ENCODE assay signal across 8 mouse cellular contexts in genomic region chr7:98308607-98309218, GRCm38 (mm10). TPM values are rescaled to one million over a fixed set of nuclear protein-coding genes. Genes with fewer than 3 reads are reported as not detected.
A peak's percentile ranks its signal among the peaks of the same experiment; 100 is the strongest.
DNase-seq lines count a peak whose midpoint lies in the region; ATAC-seq lines count a peak whose summit lies in the region.

No protein-coding gene starts in this region.

- 0 out of 2 replicates have a peak, but pooled peaks cover 3% of the 10 kb centered on the region for H3K27me3 ChIP-seq in kidney, embryonic 15.5 days
- no peaks in the 10 kb centered on the region for H3K27me3 ChIP-seq in forebrain, embryonic 14.5 days (replicated peaks; ENCODE audit: control insufficient read depth, insufficient read depth, low read length)
- no peaks in the 10 kb centered on the region for H3K27me3 ChIP-seq in limb, embryonic 15.5 days

- H3K36me3 ChIP-seq in kidney, embryonic 15.5 days, result no peaks in the 10 kb centered on the region
- no peaks in the 10 kb centered on the region for H3K36me3 ChIP-seq in forebrain, embryonic 14.5 days (ENCODE audit: control insufficient read depth, insufficient read depth, low read length)
- no peaks in the 10 kb centered on the region for H3K36me3 ChIP-seq in limb, embryonic 15.5 days

- intact Hi-C loops in left cerebral cortex, postnatal 10 days (cut with DNase I), result no loop called here

- H3K4me1 ChIP-seq in kidney, embryonic 15.5 days, result peaks cover 13% of the 10 kb centered on the region
- H3K4me1 ChIP-seq in forebrain, embryonic 14.5 days (ENCODE audit: control insufficient read depth, insufficient read depth, low read length), result peaks cover 5% of the 10 kb centered on the region; the same call in 1 of the 2 replicates
- peaks cover 10% of the 10 kb centered on the region; the same call in 1 of the 2 replicates for H3K4me1 ChIP-seq in limb, embryonic 15.5 days

- peak overlapping the region; percentile 77 for H3K27ac ChIP-seq in kidney, embryonic 15.5 days
- no peak overlapping the region for H3K27ac ChIP-seq in forebrain, embryonic 14.5 days (ENCODE audit: low read depth, low read length)
- peak overlapping the region; percentile 82 for H3K27ac ChIP-seq in limb, embryonic 15.5 days

- peak overlapping the region; percentile 73 for H3K4me2 ChIP-seq in kidney, embryonic 15.5 days
- H3K4me2 ChIP-seq in forebrain, embryonic 14.5 days (ENCODE audit: low read length), result peak overlapping the region; percentile 87
- H3K4me2 ChIP-seq in limb, embryonic 15.5 days, result peak overlapping the region; percentile 85

- H3K9ac ChIP-seq in kidney, embryonic 15.5 days, result peak overlapping the region; percentile 80
- H3K9ac ChIP-seq in forebrain, embryonic 14.5 days (ENCODE audit: low read length), result peak overlapping the region; percentile 77
- peak overlapping the region; percentile 80 for H3K9ac ChIP-seq in limb, embryonic 15.5 days

- peak; percentile 82 for ATAC-seq in kidney, embryonic 15.5 days (replicated peaks; ENCODE audit: low FRiP score)
- ATAC-seq in forebrain, embryonic 14.5 days, result peak; percentile 62
- no peak for ATAC-seq in limb, embryonic 15.5 days (ENCODE audit: insufficient number of reproducible peaks, low FRiP score, low TSS enrichment, low read depth)

- under 1% methylated on average over 27 of the region's 33 CpGs for WGBS in kidney, embryonic 15.5 days
- WGBS in forebrain, embryonic 14.5 days, result 1% methylated on average over 31 of the region's 33 CpGs
- under 1% methylated on average over 33 of the region's 33 CpGs for WGBS in limb, embryonic 15.5 days

- H3K9me3 ChIP-seq in kidney, embryonic 15.5 days (replicated peaks), result no peaks in the 10 kb centered on the region
- H3K9me3 ChIP-seq in forebrain, embryonic 14.5 days (replicated peaks; ENCODE audit: control insufficient read depth, low read length), result no peaks in the 10 kb centered on the region
- no peaks in the 10 kb centered on the region for H3K9me3 ChIP-seq in limb, embryonic 15.5 days

- no peak for DNase-seq in kidney, postnatal 10 days
- peak; percentile 33 for DNase-seq in NIH3T3 (ENCODE audit: low read depth)
- no peak for DNase-seq in forebrain, embryonic 14.5 days (ENCODE audit: low spot score)
- peak; percentile 8 for DNase-seq in right cerebral cortex, postnatal 4 days
- DNase-seq in left cerebral cortex, postnatal 10 days (ENCODE audit: extremely low spot score in 1 of 2, low spot score in 2 of 2), result no peak
- DNase-seq in thymus, postnatal 0 days (ENCODE audit: low spot score), result no peak

- H3K4me3 ChIP-seq in kidney, embryonic 15.5 days (replicated peaks), result peak overlapping the region; percentile 80
- peak overlapping the region; percentile 66 for H3K4me3 ChIP-seq in forebrain, embryonic 14.5 days (ENCODE audit: low read depth, low read length)
- peak overlapping the region; percentile 83 for H3K4me3 ChIP-seq in limb, embryonic 15.5 days

RNA-seq across cellular contexts. Expression of gene Acer3, which starts 12.3 kb away (rescaled TPM):
- 24.0 and 29.6 TPM in 2 replicates for polyA plus RNA-seq in kidney, embryonic 15.5 days (2015; fragmentation: Nextera tagmentation; extraction: Ambion mirVana)
- 10.1 and 11.3 TPM in 2 replicates for polyA plus RNA-seq in forebrain, embryonic 14.5 days (2014; fragmentation: Nextera tagmentation; extraction: Ambion mirVana)
- 47.2 and 48.3 TPM in 2 replicates for polyA plus RNA-seq in limb, embryonic 15.5 days (2015; fragmentation: Nextera tagmentation; extraction: Ambion mirVana)
- 10 to 100 TPM; 14.5 to 16.1 TPM for total RNA-seq in left cerebral cortex, postnatal 10 days (2021)
- 19.5 and 20.0 TPM in 2 replicates for polyA plus RNA-seq in thymus, postnatal 0 days (2015; fragmentation: Nextera tagmentation; extraction: Ambion mirVana)

RNA-seq across cellular contexts. Expression of gene Tsku, which starts 52.4 kb away (rescaled TPM):
- 8.7 and 10.0 TPM in 2 replicates for polyA plus RNA-seq in kidney, embryonic 15.5 days (2015; fragmentation: Nextera tagmentation; extraction: Ambion mirVana)
- polyA plus RNA-seq in forebrain, embryonic 14.5 days (2014; fragmentation: Nextera tagmentation; extraction: Ambion mirVana), result 10.5 and 10.8 TPM in 2 replicates
- polyA plus RNA-seq in limb, embryonic 15.5 days (2015; fragmentation: Nextera tagmentation; extraction: Ambion mirVana), result 20.7 and 21.6 TPM in 2 replicates
- 1 to 10 TPM; 4.2 to 5.5 TPM for total RNA-seq in left cerebral cortex, postnatal 10 days (2021)
- 3.3 and 4.1 TPM in 2 replicates for polyA plus RNA-seq in thymus, postnatal 0 days (2015; fragmentation: Nextera tagmentation; extraction: Ambion mirVana)

Comparison
In these comparisons a context has a peak if more than half of its experiments do, and no peak if none do; other contexts are left out.
1. DNase-seq: peak in NIH3T3 (single experiment) and right cerebral cortex, postnatal 4 days (single experiment); none in kidney, postnatal 10 days (single experiment), forebrain, embryonic 14.5 days (single experiment), left cerebral cortex, postnatal 10 days (0 of 2) and thymus, postnatal 0 days (single experiment).
2. Peak in every context shown above with its lines, with median percentiles within 50 percentile points of each other: H3K4me2 ChIP-seq, H3K4me3 ChIP-seq and H3K9ac ChIP-seq.